Mouse (Mus musculus) heart, postnatal 14 days (tissue): ENCODE measurements around the gene Olfr1240. TPM values are rescaled to one million over a fixed set of nuclear protein-coding genes. Genes with fewer than 3 reads are reported as not detected.

Source experiments
- DNase-seq, 2 experiments: peaks; one replicate each; pipeline ENCODE4 v3.0.0; 2021 to 2022
- intact Hi-C: fragments of 180-260 bp; cut with DNase I; formaldehyde crosslinking; loops from one replicate; pipeline ENCODE4 v1.15.1; 2025
- long read RNA-seq, 2 experiments: library from polyadenylated mRNA; stranded (forward); transcript quantifications; one replicate each; pipeline ENCODE4 v2.0.0; 2021
- total RNA-seq, 2 experiments: library from RNA; stranded (reverse); gene quantifications; 2 replicates each; pipeline ENCODE4 v1.2.3; 2021

The Olfr1240 gene
- not detected for total RNA-seq
- long read RNA-seq, experiment 1 = 0 reads
- long read RNA-seq, experiment 2 = 0 reads

DNA sequence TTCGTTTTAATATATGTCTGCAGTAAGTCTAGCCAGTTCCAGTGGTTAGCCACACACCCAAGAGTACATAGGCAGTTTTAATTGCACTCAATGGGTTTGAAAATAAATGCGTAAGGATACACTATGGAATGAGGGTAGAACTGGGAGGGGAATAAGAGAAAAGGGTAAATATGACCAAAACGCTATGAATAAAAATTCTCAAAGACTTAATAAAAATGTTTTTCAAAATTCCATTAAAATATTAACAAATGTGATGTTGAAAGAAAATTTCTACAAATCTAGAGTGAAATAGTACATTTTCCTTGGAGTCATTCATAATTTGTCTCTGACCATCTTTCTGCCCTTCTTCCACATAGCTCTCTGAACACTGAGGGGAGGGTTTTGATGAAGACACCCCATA is at the start of gene Olfr1240:
Olfr1240 (minus strand) TSS at position 101 of the 400 bp plus-strand sequence.
- no peak for DNase-seq
- intact Hi-C loops = no loop called here

DNA sequence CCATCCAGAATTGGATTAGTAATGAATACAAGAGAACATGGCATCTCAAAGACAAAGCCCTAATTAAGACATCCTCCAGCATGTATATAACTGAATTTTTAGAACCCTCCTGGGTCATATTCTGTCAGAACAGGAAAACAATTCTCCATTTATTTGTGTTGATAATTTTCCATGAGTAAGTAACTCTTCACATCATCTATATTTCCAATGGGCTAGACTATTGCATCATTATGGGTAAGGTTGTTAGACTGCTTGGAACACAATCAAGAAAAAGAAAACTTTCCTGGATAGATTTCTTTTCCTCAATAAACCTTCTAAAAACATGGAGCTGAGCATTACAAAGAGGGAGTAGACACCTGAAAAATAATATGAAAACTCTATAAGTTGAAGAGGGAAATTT is 44.2 kb upstream of the Olfr1240 start, which contains the start of gene Olfr1241:
Olfr1241 (minus strand) TSS at position 101 of the 400 bp plus-strand sequence.
- DNase-seq = no peak
- intact Hi-C loops = no loop called here

DNA sequence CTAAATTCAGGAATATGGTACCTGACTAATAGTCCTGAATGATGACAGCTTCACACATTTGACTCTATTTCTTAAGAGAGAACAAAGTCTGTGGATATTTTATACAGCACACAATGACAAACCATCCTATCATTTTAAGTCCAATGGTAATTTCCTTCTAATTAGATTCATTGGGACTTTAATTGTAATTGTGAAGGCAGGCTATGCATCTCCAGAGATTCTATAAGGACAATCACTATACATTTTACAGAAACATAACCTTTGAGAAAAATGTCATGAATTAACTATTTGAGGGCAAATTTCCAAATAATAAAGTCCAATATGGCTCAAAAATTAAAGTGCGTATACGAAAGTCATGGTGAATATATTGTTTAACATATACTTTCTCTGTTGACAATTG is 22.5 kb downstream of the Olfr1240 start, which contains the start of gene Olfr1239:
Olfr1239 (minus strand) TSS at position 101 of the 400 bp plus-strand sequence.
- intact Hi-C loops = no loop called here
- no peak for DNase-seq

DNA sequence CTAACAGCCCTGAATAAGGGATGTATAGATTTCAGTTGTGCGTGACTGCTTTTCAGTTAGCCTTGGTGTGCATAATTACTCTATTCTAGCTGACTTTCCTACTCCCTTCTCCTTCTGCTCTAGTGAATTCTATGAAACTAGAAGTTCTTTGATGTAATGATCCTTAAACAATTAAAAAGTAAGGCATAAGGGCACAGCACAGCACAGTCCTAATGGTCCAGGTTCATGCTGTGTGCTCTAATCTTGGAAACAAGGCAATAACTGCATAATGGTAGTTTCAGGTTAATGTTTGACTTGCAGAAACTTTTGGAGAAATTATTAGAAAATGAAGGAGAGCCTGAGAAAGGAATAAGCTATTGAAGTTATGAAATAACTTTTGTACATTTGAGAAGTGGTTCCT is 28.2 kb downstream of the Olfr1240 start:
- DNase-seq = no peak
- intact Hi-C loops = no loop called here

DNA sequence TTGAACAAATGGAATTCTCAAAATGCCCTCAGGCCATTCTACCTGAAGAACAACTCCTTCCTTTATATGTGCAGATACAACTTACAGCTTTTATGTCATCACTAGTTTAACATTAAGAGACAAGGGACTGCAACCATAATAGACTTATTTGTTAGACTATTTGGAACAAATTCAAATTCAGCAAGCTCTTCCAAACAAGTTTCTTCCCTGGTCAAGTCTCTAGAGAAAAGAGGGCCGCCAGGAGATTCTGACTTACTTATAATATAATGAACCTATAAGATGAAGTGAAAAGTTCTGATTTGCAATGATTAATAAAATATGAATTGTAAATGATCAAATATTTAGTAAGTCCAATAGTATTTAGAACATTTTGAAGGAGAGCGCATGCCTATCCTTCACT is 33.2 kb downstream of the Olfr1240 start, which contains the start of gene Olfr1238:
Olfr1238 (minus strand) TSS at position 101 of the 400 bp plus-strand sequence.
- no peak for DNase-seq
- intact Hi-C loops = no loop called here

DNA sequence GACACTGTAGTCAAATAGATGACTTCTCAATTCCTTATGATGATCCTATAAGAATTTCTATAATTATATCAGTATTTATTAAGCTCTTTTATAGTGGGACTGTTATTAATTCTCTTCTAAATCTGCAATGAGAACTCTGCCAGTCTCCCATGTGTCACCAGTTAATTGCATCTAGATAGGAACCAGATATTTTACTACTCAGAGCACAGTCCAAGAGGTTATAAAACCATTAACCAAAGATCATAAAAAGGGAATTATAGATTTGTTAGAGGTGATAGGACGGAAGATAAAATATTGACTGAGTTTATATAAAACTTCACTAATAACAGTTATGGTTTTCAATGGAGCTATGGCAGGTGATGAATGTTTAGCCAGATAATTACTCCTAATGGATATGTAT is 41.9 kb downstream of the Olfr1240 start:
- no peak for DNase-seq
- intact Hi-C loops = no loop called here

Other genes starting within 250 kb of the Olfr1240 start
- gene Olfr1226, start 243.0 kb downstream of the Olfr1240 start, total RNA-seq = not detected
- not detected for gene Olfr1228, start 188.9 kb downstream of the Olfr1240 start, total RNA-seq
- not detected for gene Olfr1229, start 155.0 kb downstream of the Olfr1240 start, total RNA-seq
- not detected for gene Olfr1230, start 145.7 kb downstream of the Olfr1240 start, total RNA-seq
- gene Olfr1231, start 135.9 kb downstream of the Olfr1240 start, total RNA-seq = not detected
- not detected for gene Olfr1232, start 113.3 kb downstream of the Olfr1240 start, total RNA-seq
- gene Olfr1233, start 100.6 kb downstream of the Olfr1240 start, total RNA-seq = not detected
- gene Olfr1234, start 78.1 kb downstream of the Olfr1240 start, total RNA-seq = not detected
- not detected for gene Olfr1238, start 33.3 kb downstream of the Olfr1240 start, total RNA-seq
- gene Olfr1239, start 22.6 kb downstream of the Olfr1240 start, total RNA-seq = not detected
- not detected for gene Olfr1241, start 44.1 kb upstream of the Olfr1240 start, total RNA-seq
- gene Olfr1242, start 55.3 kb upstream of the Olfr1240 start, total RNA-seq = not detected
- not detected for gene Olfr1243, start 88.5 kb upstream of the Olfr1240 start, total RNA-seq
- not detected for gene Olfr1245, start 135.4 kb upstream of the Olfr1240 start, total RNA-seq
- gene Olfr1246, start 150.2 kb upstream of the Olfr1240 start, total RNA-seq = not detected
- not detected for gene Olfr1247, start 171.1 kb upstream of the Olfr1240 start, total RNA-seq
- gene Olfr1248, start 175.2 kb upstream of the Olfr1240 start, total RNA-seq = not detected
- gene Olfr1249, start 192.0 kb upstream of the Olfr1240 start, total RNA-seq = not detected
- not detected for gene Olfr1250, start 218.5 kb upstream of the Olfr1240 start, total RNA-seq
- gene Olfr1251, start 228.9 kb upstream of the Olfr1240 start, total RNA-seq = not detected